Mouse (Mus musculus) embryonic facial prominence, embryonic 12.5 days (tissue): Measurements from ENCODE around the gene Ptpn13. TPM values are rescaled to one million over a fixed set of nuclear protein-coding genes. Genes with fewer than 3 reads are reported as not detected.

Source experiments
- ATAC-seq: fragments of 200-750 bp; cut with Nextera tagmentation; 2 replicates; pipeline ENCODE4 v1.8.0; 2017; ENCODE audit not compliant: insufficient number of reproducible peaks, insufficient read depth, low FRiP score, low TSS enrichment
- H3K27ac ChIP-seq: fragments of 300-500 bp; sonication (generic); 2 replicates; pipeline ENCODE4 v1.5.1; 2016; ENCODE audit warnings: mild to moderate bottlenecking
- H3K27me3 ChIP-seq: fragments of 300-500 bp; sonication (generic); 2 replicates; pipeline ENCODE4 v1.6.1; 2016; ENCODE audit warnings: mild to moderate bottlenecking, moderate library complexity
- H3K36me3 ChIP-seq: fragments of 300-500 bp; sonication (generic); 2 replicates; pipeline ENCODE4 v1.6.1; 2016; ENCODE audit warnings: mild to moderate bottlenecking
- H3K4me1 ChIP-seq: fragments of 300-500 bp; sonication (generic); 2 replicates; pipeline ENCODE4 v1.6.1; 2016
- H3K4me2 ChIP-seq: fragments of 300-500 bp; sonication (generic); replicated peaks from 2 replicates; pipeline ENCODE4 v1.6.1; 2016; ENCODE audit warnings: mild to moderate bottlenecking, moderate library complexity
- H3K4me3 ChIP-seq: fragments of 300-500 bp; sonication (generic); 2 replicates; pipeline ENCODE4 v1.5.1; 2016; ENCODE audit warnings: mild to moderate bottlenecking
- H3K9ac ChIP-seq: fragments of 300-500 bp; sonication (generic); 2 replicates; pipeline ENCODE4 v1.6.1; 2016; ENCODE audit warnings: mild to moderate bottlenecking, moderate library complexity
- H3K9me3 ChIP-seq: fragments of 300-500 bp; sonication (generic); 2 replicates; pipeline ENCODE4 v1.6.1; 2016; ENCODE audit warnings: mild to moderate bottlenecking, moderate library complexity
- WGBS: fragments of 180-500 bp; shearing (Covaris S2); methylation state at CpG from one replicate; pipeline ENCODE4 v1.1.7; 2016; 5-methylcytosine and 5-hydroxymethylcytosine counted together
- polyA plus RNA-seq: library from polyadenylated mRNA; unstranded; fragments of >200 nt; fragmentation: Nextera tagmentation; extraction: Ambion mirVana; gene quantifications from 2 replicates; pipeline ENCODE4 v1.2.1, GENCODE M21; 2016

Gene Ptpn13
- polyA plus RNA-seq, 1 experiment from 2014 or later, result 19.2 TPM

- H3K36me3 ChIP-seq, result peaks cover 3% of the 10 kb centered on the region; the same call in 1 of the 2 replicates
- no peak overlapping the region for H3K9ac ChIP-seq
- 74% methylated on average over 5 of the region's 5 CpGs for WGBS
- ATAC-seq, result no peak
- no peaks in the 10 kb centered on the region for H3K9me3 ChIP-seq
- no peaks in the 10 kb centered on the region for H3K27me3 ChIP-seq
- H3K4me1 ChIP-seq, result 0 out of 2 replicates have a peak, but pooled peaks cover 6% of the 10 kb centered on the region
- H3K4me2 ChIP-seq, result no peak overlapping the region
- H3K27ac ChIP-seq, result no peak overlapping the region
- H3K4me3 ChIP-seq, result no peak overlapping the region
These were observed 173.9 kb downstream of the Ptpn13 start for GRCm38 (mm10) chr5:103598881-103599280.

- Histone ChIP-seq H3K36me3 (peaks cover 3% of the 10 kb centered on the region; the same call in 1 of the 2 replicates), H3K9me3 (no peaks in the 10 kb centered on the region), H3K9ac (no peak overlapping the region), H3K27me3 (no peaks in the 10 kb centered on the region), H3K27ac (no peak overlapping the region), H3K4me2 (no peak overlapping the region), H3K4me1 (0 out of 2 replicates have a peak, but pooled peaks cover 6% of the 10 kb centered on the region), H3K4me3 (no peak overlapping the region)
- ATAC-seq, result no peak
- WGBS, result 55% methylated on average over 11 of the region's 11 CpGs
These were observed 178.3 kb downstream of the Ptpn13 start for GRCm38 (mm10) chr5:103603115-103603893.

GRCm38 (mm10) chr5:103605707-103606106 is 180.7 kb downstream of the Ptpn13 start:
- Histone ChIP-seq H3K4me1 (no peaks in the 10 kb centered on the region), H3K9ac (no peak overlapping the region), H3K4me3 (no peak overlapping the region), H3K27ac (no peak overlapping the region), H3K36me3 (no peaks in the 10 kb centered on the region), H3K9me3 (no peaks in the 10 kb centered on the region), H3K27me3 (no peaks in the 10 kb centered on the region), H3K4me2 (no peak overlapping the region)
- 74% methylated on average over 7 of the region's 7 CpGs for WGBS
- ATAC-seq, result no peak

GRCm38 (mm10) chr5:103610148-103610547 is 185.2 kb downstream of the Ptpn13 start:
- H3K4me1 ChIP-seq, result no peaks in the 10 kb centered on the region
- no peak overlapping the region for H3K4me3 ChIP-seq
- H3K27ac ChIP-seq, result no peak overlapping the region
- no peak overlapping the region for H3K9ac ChIP-seq
- H3K36me3 ChIP-seq, result no peaks in the 10 kb centered on the region
- H3K4me2 ChIP-seq, result no peak overlapping the region
- ATAC-seq, result no peak
- no peaks in the 10 kb centered on the region for H3K27me3 ChIP-seq
- WGBS, result 61% methylated on average over 5 of the region's 5 CpGs
- H3K9me3 ChIP-seq, result no peaks in the 10 kb centered on the region

- Histone ChIP-seq H3K27me3 (no peaks in the 10 kb centered on the region), H3K27ac (no peak overlapping the region), H3K9ac (no peak overlapping the region), H3K4me1 (no peaks in the 10 kb centered on the region), H3K36me3 (no peaks in the 10 kb centered on the region), H3K9me3 (no peaks in the 10 kb centered on the region), H3K4me2 (no peak overlapping the region), H3K4me3 (no peak overlapping the region)
- ATAC-seq, result no peak
- WGBS, result 90% methylated on average over 10 of the region's 10 CpGs
These were observed 186.0 kb downstream of the Ptpn13 start for GRCm38 (mm10) chr5:103610856-103611472.

- Histone ChIP-seq H3K27me3 (no peaks in the 10 kb centered on the region), H3K4me1 (no peaks in the 10 kb centered on the region), H3K36me3 (no peaks in the 10 kb centered on the region), H3K27ac (no peak overlapping the region), H3K9me3 (no peaks in the 10 kb centered on the region), H3K4me2 (no peak overlapping the region), H3K9ac (no peak overlapping the region), H3K4me3 (no peak overlapping the region)
- WGBS, result 85% methylated on average over 7 of the region's 7 CpGs
- ATAC-seq, result no peak
These were observed 187.3 kb downstream of the Ptpn13 start for GRCm38 (mm10) chr5:103612316-103612715.

GRCm38 (mm10) chr5:103614356-103614755 is 189.4 kb downstream of the Ptpn13 start:
- H3K27me3 ChIP-seq, result no peaks in the 10 kb centered on the region

GRCm38 (mm10) chr5:103617191-103617590 is 192.2 kb downstream of the Ptpn13 start:
- Histone ChIP-seq H3K4me3 (no peak overlapping the region), H3K27ac (no peak overlapping the region), H3K9ac (no peak overlapping the region), H3K4me2 (no peak overlapping the region), H3K9me3 (no peaks in the 10 kb centered on the region), H3K36me3 (no peaks in the 10 kb centered on the region), H3K27me3 (no peaks in the 10 kb centered on the region), H3K4me1 (no peaks in the 10 kb centered on the region)
- ATAC-seq, result no peak
- 64% methylated on average over 9 of the region's 9 CpGs for WGBS

More at GRCm38 (mm10) chr5:103614356-103614755, 189.4 kb downstream of the Ptpn13 start:
- no peaks in the 10 kb centered on the region for H3K36me3 ChIP-seq
- no peak overlapping the region for H3K4me2 ChIP-seq
- no peaks in the 10 kb centered on the region for H3K9me3 ChIP-seq
- H3K4me1 ChIP-seq, result no peaks in the 10 kb centered on the region
- WGBS, result 91% methylated on average over 7 of the region's 7 CpGs
- no peak overlapping the region for H3K27ac ChIP-seq
- H3K9ac ChIP-seq, result no peak overlapping the region
- H3K4me3 ChIP-seq, result no peak overlapping the region
- ATAC-seq, result no peak

- ATAC-seq, result no peak
- Histone ChIP-seq H3K9me3 (no peaks in the 10 kb centered on the region), H3K4me1 (no peaks in the 10 kb centered on the region), H3K27ac (no peak overlapping the region), H3K4me3 (no peak overlapping the region), H3K36me3 (no peaks in the 10 kb centered on the region), H3K9ac (no peak overlapping the region), H3K4me2 (no peak overlapping the region), H3K27me3 (no peaks in the 10 kb centered on the region)
- WGBS, result 70% methylated on average over 12 of the region's 12 CpGs
These were observed 195.4 kb downstream of the Ptpn13 start for GRCm38 (mm10) chr5:103620301-103620973.

GRCm38 (mm10) chr5:103622321-103622720 is 197.3 kb downstream of the Ptpn13 start:
- H3K9ac ChIP-seq, result no peak overlapping the region
- H3K36me3 ChIP-seq, result no peaks in the 10 kb centered on the region
- no peaks in the 10 kb centered on the region for H3K9me3 ChIP-seq
- no peak for ATAC-seq
- H3K4me2 ChIP-seq, result no peak overlapping the region
- H3K27me3 ChIP-seq, result no peaks in the 10 kb centered on the region
- H3K4me3 ChIP-seq, result no peak overlapping the region
- H3K27ac ChIP-seq, result no peak overlapping the region
- 89% methylated on average over 5 of the region's 5 CpGs for whole genome bisulfite sequencing
- no peaks in the 10 kb centered on the region for H3K4me1 ChIP-seq

GRCm38 (mm10) chr5:103624831-103625230 is 199.8 kb downstream of the Ptpn13 start:
- H3K9me3 ChIP-seq, result no peaks in the 10 kb centered on the region
- H3K9ac ChIP-seq, result no peak overlapping the region
- no peak overlapping the region for H3K4me2 ChIP-seq
- no peak overlapping the region for H3K27ac ChIP-seq
- no peak for ATAC-seq
- 91% methylated on average over 5 of the region's 5 CpGs for WGBS
- no peak overlapping the region for H3K4me3 ChIP-seq
- no peaks in the 10 kb centered on the region for H3K27me3 ChIP-seq
- H3K36me3 ChIP-seq, result no peaks in the 10 kb centered on the region
- peaks cover 4% of the 10 kb centered on the region; the same call in 1 of the 2 replicates for H3K4me1 ChIP-seq
